7 mouse cellular contexts compared by ENCODE assay signal in the genomic region with DNA sequence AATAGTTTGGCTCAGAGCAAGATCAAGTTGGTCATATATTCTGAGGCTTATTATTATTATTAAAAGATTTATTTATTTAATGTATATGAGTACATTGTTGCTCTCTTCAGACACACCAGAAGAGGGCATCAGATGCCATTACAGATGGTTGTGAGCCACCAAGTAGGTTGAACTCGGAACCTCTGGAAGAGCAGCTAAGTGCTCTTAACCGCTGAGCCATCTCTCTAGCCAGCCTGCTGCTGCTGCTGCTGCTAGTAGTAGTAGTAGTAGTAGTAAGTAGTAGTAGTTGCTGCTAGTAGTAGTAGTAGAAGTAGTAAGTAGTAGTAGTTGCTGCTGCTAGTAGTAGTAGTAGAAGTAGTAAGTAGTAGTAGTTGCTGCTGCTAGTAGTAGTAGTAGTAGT. TPM values are rescaled to one million over a fixed set of nuclear protein-coding genes. Genes with fewer than 3 reads are reported as not detected.
DNase-seq lines count a peak whose midpoint lies in the region; ATAC-seq and TF ChIP-seq lines count a peak whose summit lies in the region.
"Not testable (repeated sequence)": the region's sequence is repeated elsewhere in the genome, so short reads cannot be mapped to it uniquely, and the experiment has no call there.

No protein-coding gene starts in this region.

- not testable (repeated sequence) for H3K4me1 ChIP-seq in bone marrow, adult 2 months (ENCODE audit: control insufficient read depth, insufficient read depth, low read length); forebrain, embryonic 11.5 days (replicated peaks; ENCODE audit: control insufficient read depth, insufficient read depth, low read length); intestine, embryonic 15.5 days (replicated peaks); neural tube, embryonic 11.5 days (ENCODE audit: control insufficient read depth, insufficient read depth, low read length)
- peaks cover 0 to 20% of the 10 kb centered on the region in 2 experiments; a peak in 3 of 4 replicates for H3K4me1 ChIP-seq in heart, embryonic 14.5 days (ENCODE audit: control insufficient read depth in 2 of 2, insufficient read depth in 2 of 2, low read length in 2 of 2)
- peaks cover 23% of the 10 kb centered on the region for H3K4me1 ChIP-seq in limb, embryonic 13.5 days
- peaks cover 14% of the 10 kb centered on the region for H3K4me1 ChIP-seq in lung, embryonic 16.5 days (replicated peaks; ENCODE audit: control insufficient read depth, insufficient read depth, low read length)

- DNase-seq in forebrain, embryonic 11.5 days (ENCODE audit: low spot score); neural tube, embryonic 11.5 days (ENCODE audit: low spot score): not testable (repeated sequence)

- WGBS in bone marrow, adult 2 months = 29% methylated on average over 2 of the region's 2 CpGs
- WGBS in forebrain, embryonic 11.5 days = 89% methylated on average over 2 of the region's 2 CpGs
- WGBS in heart, embryonic 14.5 days = 63% methylated on average over 2 of the region's 2 CpGs
- 68% methylated on average over 2 of the region's 2 CpGs for WGBS in intestine, embryonic 15.5 days
- WGBS in limb, embryonic 13.5 days = 66% methylated on average over 2 of the region's 2 CpGs
- WGBS in lung, embryonic 16.5 days = 57% methylated on average over 2 of the region's 2 CpGs
- WGBS in neural tube, embryonic 11.5 days = 76% methylated on average over 2 of the region's 2 CpGs

- H3K27me3 ChIP-seq in forebrain, embryonic 11.5 days (ENCODE audit: control insufficient read depth, insufficient read depth, low read length); heart, embryonic 14.5 days (ENCODE audit: control insufficient read depth, insufficient read depth, low read length); intestine, embryonic 15.5 days (replicated peaks); limb, embryonic 13.5 days; lung, embryonic 16.5 days (ENCODE audit: control insufficient read depth, insufficient read depth, low read depth, low read length); neural tube, embryonic 11.5 days (ENCODE audit: control insufficient read depth, insufficient read depth, low read length): not testable (repeated sequence)

- H3K9me3 ChIP-seq in forebrain, embryonic 11.5 days (ENCODE audit: control insufficient read depth, low read length); heart, embryonic 14.5 days (ENCODE audit: control insufficient read depth, low read length); intestine, embryonic 15.5 days; limb, embryonic 13.5 days; lung, embryonic 16.5 days (ENCODE audit: control insufficient read depth, low read length); neural tube, embryonic 11.5 days (ENCODE audit: control insufficient read depth, low read length): not testable (repeated sequence)

- H3K36me3 ChIP-seq in forebrain, embryonic 11.5 days (ENCODE audit: control insufficient read depth, insufficient read depth, low read length); heart, embryonic 14.5 days (ENCODE audit: control insufficient read depth, insufficient read depth, low read length); intestine, embryonic 15.5 days; limb, embryonic 13.5 days; lung, embryonic 16.5 days (ENCODE audit: control insufficient read depth, insufficient read depth, low read length); neural tube, embryonic 11.5 days (ENCODE audit: control insufficient read depth, insufficient read depth, low read length): not testable (repeated sequence)

- ATAC-seq in forebrain, embryonic 11.5 days (replicated peaks; ENCODE audit: low FRiP score); heart, embryonic 14.5 days (ENCODE audit: insufficient number of reproducible peaks, insufficient read depth, low FRiP score, low read depth); intestine, embryonic 15.5 days; limb, embryonic 13.5 days (ENCODE audit: low FRiP score, low read depth); lung, embryonic 16.5 days (ENCODE audit: low read depth); neural tube, embryonic 11.5 days (ENCODE audit: insufficient read depth, low FRiP score, low TSS enrichment): not testable (repeated sequence)

- TF ChIP-seq POLR2A in bone marrow, adult 2 months (IDR thresholded peaks at IDR 0.05; ENCODE audit: borderline replicate concordance, control insufficient read depth, low read depth, low read length) = not testable (repeated sequence)

- peak overlapping the region; percentile 47; the same call in 1 of the 2 replicates for H3K9ac ChIP-seq in forebrain, embryonic 11.5 days (ENCODE audit: low read length)
- peak overlapping the region; percentile 75 for H3K9ac ChIP-seq in heart, embryonic 14.5 days (ENCODE audit: low read length)
- peak overlapping the region; percentile 56; the same call in 1 of the 2 replicates for H3K9ac ChIP-seq in intestine, embryonic 15.5 days
- H3K9ac ChIP-seq in limb, embryonic 13.5 days = 0 out of 2 replicates have a peak overlapping the region, but pooled peaks have one; percentile 72
- H3K9ac ChIP-seq in lung, embryonic 16.5 days (ENCODE audit: low read length); neural tube, embryonic 11.5 days (ENCODE audit: low read length): not testable (repeated sequence)

- peak overlapping the region; percentile 57 for H3K4me2 ChIP-seq in forebrain, embryonic 11.5 days (ENCODE audit: low read depth, low read length, severe bottlenecking)
- peak overlapping the region; percentile 84 for H3K4me2 ChIP-seq in heart, embryonic 14.5 days (ENCODE audit: low read length)
- peak overlapping the region; percentile 72 for H3K4me2 ChIP-seq in intestine, embryonic 15.5 days (replicated peaks)
- H3K4me2 ChIP-seq in limb, embryonic 13.5 days (replicated peaks) = peak overlapping the region; percentile 84
- H3K4me2 ChIP-seq in lung, embryonic 16.5 days (ENCODE audit: low read depth, low read length) = peak overlapping the region; percentile 79
- peak overlapping the region; percentile 70 for H3K4me2 ChIP-seq in neural tube, embryonic 11.5 days (ENCODE audit: low read depth)

- not testable (repeated sequence) for TF ChIP-seq CTCF in bone marrow, adult 2 months (IDR thresholded peaks at IDR 0.05; ENCODE audit: control insufficient read depth, insufficient read depth, low read length)

- peak overlapping the region; percentile 34 for H3K4me3 ChIP-seq in bone marrow, adult 2 months (replicated peaks; ENCODE audit: control insufficient read depth, low read depth, low read length)
- H3K4me3 ChIP-seq in forebrain, embryonic 11.5 days (ENCODE audit: low read depth, low read length) = peak overlapping the region; percentile 57
- peak overlapping the region in 1 of 2 experiments; percentile 48; a peak in 2 of 4 replicates for H3K4me3 ChIP-seq in heart, embryonic 14.5 days (ENCODE audit: control insufficient read depth in 1 of 2, insufficient read depth in 1 of 2, low read depth in 1 of 2, low read length in 2 of 2)
- H3K4me3 ChIP-seq in intestine, embryonic 15.5 days (replicated peaks) = peak overlapping the region; percentile 45
- peak overlapping the region; percentile 62 for H3K4me3 ChIP-seq in limb, embryonic 13.5 days
- peak overlapping the region; percentile 59 for H3K4me3 ChIP-seq in lung, embryonic 16.5 days (ENCODE audit: low read length)
- peak overlapping the region; percentile 52 for H3K4me3 ChIP-seq in neural tube, embryonic 11.5 days (ENCODE audit: low read depth, low read length)

- peak overlapping the region; percentile 49; the same call in 1 of the 2 replicates for H3K27ac ChIP-seq in bone marrow, adult 2 months (ENCODE audit: control insufficient read depth, insufficient read depth, low read depth, low read length, poor library complexity)
- H3K27ac ChIP-seq in forebrain, embryonic 11.5 days (ENCODE audit: low read depth, low read length); limb, embryonic 13.5 days; neural tube, embryonic 11.5 days (ENCODE audit: low read depth, low read length): not testable (repeated sequence)
- H3K27ac ChIP-seq in heart, embryonic 14.5 days (replicated peaks in 1 of 2; ENCODE audit: control insufficient read depth in 1 of 2, insufficient read depth in 1 of 2, low read depth in 2 of 2, low read length in 2 of 2) = peak overlapping the region; percentile 70 to 97
- peak overlapping the region; percentile 88; the same call in 1 of the 2 replicates for H3K27ac ChIP-seq in intestine, embryonic 15.5 days
- H3K27ac ChIP-seq in lung, embryonic 16.5 days (ENCODE audit: low read length) = 0 out of 2 replicates have a peak overlapping the region, but pooled peaks have one; percentile 17

RNA-seq across cellular contexts. Expression of a gene that starts 3.2 kb away (rescaled TPM):
- 26.1 and 34.4 TPM in 2 replicates for polyA plus RNA-seq in bone marrow, adult 2 months (2011; ENCODE audit: insufficient read depth, insufficient read length, low replicate concordance, missing spikeins)
- polyA plus RNA-seq in forebrain, embryonic 11.5 days (2014; fragmentation: Nextera tagmentation; extraction: Ambion mirVana) = 48.2 and 55.8 TPM in 2 replicates
- 14.3 and 16.5 TPM in 2 replicates for polyA plus RNA-seq in heart, embryonic 14.5 days (2014; fragmentation: Nextera tagmentation; extraction: Ambion mirVana)
- 29.7 and 32.1 TPM in 2 replicates for polyA plus RNA-seq in intestine, embryonic 15.5 days (2015; fragmentation: Nextera tagmentation; extraction: Ambion mirVana)
- 39.6 and 40.6 TPM in 2 replicates for polyA plus RNA-seq in limb, embryonic 13.5 days (2015; fragmentation: Nextera tagmentation; extraction: Ambion mirVana)
- polyA plus RNA-seq in lung, embryonic 16.5 days (2015; fragmentation: Nextera tagmentation; extraction: Ambion mirVana) = 26.2 and 27.0 TPM in 2 replicates
- polyA plus RNA-seq in neural tube, embryonic 11.5 days (2014; fragmentation: Nextera tagmentation; extraction: Ambion mirVana) = 30.7 and 34.9 TPM in 2 replicates

RNA-seq across cellular contexts. Expression of a gene that starts 4.3 kb away (rescaled TPM):
- 19.0 and 38.1 TPM in 2 replicates for polyA plus RNA-seq in bone marrow, adult 2 months (2011; ENCODE audit: insufficient read depth, insufficient read length, low replicate concordance, missing spikeins)
- polyA plus RNA-seq in forebrain, embryonic 11.5 days (2014; fragmentation: Nextera tagmentation; extraction: Ambion mirVana) = 94.0 and 95.7 TPM in 2 replicates
- polyA plus RNA-seq in heart, embryonic 14.5 days (2014; fragmentation: Nextera tagmentation; extraction: Ambion mirVana) = 38.8 and 43.8 TPM in 2 replicates
- 35.1 and 38.6 TPM in 2 replicates for polyA plus RNA-seq in intestine, embryonic 15.5 days (2015; fragmentation: Nextera tagmentation; extraction: Ambion mirVana)
- 55.5 and 60.4 TPM in 2 replicates for polyA plus RNA-seq in limb, embryonic 13.5 days (2015; fragmentation: Nextera tagmentation; extraction: Ambion mirVana)
- 47.6 and 53.3 TPM in 2 replicates for polyA plus RNA-seq in lung, embryonic 16.5 days (2015; fragmentation: Nextera tagmentation; extraction: Ambion mirVana)
- polyA plus RNA-seq in neural tube, embryonic 11.5 days (2014; fragmentation: Nextera tagmentation; extraction: Ambion mirVana) = 68.0 and 76.0 TPM in 2 replicates

RNA-seq across cellular contexts. Expression of a gene that starts 34.0 kb away (rescaled TPM):
- 53.2 and 100 TPM in 2 replicates for polyA plus RNA-seq in bone marrow, adult 2 months (2011; ENCODE audit: insufficient read depth, insufficient read length, low replicate concordance, missing spikeins)
- 199 and 209 TPM in 2 replicates for polyA plus RNA-seq in forebrain, embryonic 11.5 days (2014; fragmentation: Nextera tagmentation; extraction: Ambion mirVana)
- 61.7 and 64.8 TPM in 2 replicates for polyA plus RNA-seq in heart, embryonic 14.5 days (2014; fragmentation: Nextera tagmentation; extraction: Ambion mirVana)
- 133 and 135 TPM in 2 replicates for polyA plus RNA-seq in intestine, embryonic 15.5 days (2015; fragmentation: Nextera tagmentation; extraction: Ambion mirVana)
- 140 and 141 TPM in 2 replicates for polyA plus RNA-seq in limb, embryonic 13.5 days (2015; fragmentation: Nextera tagmentation; extraction: Ambion mirVana)
- polyA plus RNA-seq in lung, embryonic 16.5 days (2015; fragmentation: Nextera tagmentation; extraction: Ambion mirVana) = 183 and 189 TPM in 2 replicates
- polyA plus RNA-seq in neural tube, embryonic 11.5 days (2014; fragmentation: Nextera tagmentation; extraction: Ambion mirVana) = 154 and 155 TPM in 2 replicates

RNA-seq across cellular contexts. Expression of a gene that starts 36.5 kb away (rescaled TPM):
- polyA plus RNA-seq in bone marrow, adult 2 months (2011; ENCODE audit: insufficient read depth, insufficient read length, low replicate concordance, missing spikeins) = 18.3 and 38.3 TPM in 2 replicates
- 64.8 and 67.8 TPM in 2 replicates for polyA plus RNA-seq in forebrain, embryonic 11.5 days (2014; fragmentation: Nextera tagmentation; extraction: Ambion mirVana)
- 68.8 and 71.8 TPM in 2 replicates for polyA plus RNA-seq in heart, embryonic 14.5 days (2014; fragmentation: Nextera tagmentation; extraction: Ambion mirVana)
- 61.4 and 62.2 TPM in 2 replicates for polyA plus RNA-seq in intestine, embryonic 15.5 days (2015; fragmentation: Nextera tagmentation; extraction: Ambion mirVana)
- 54.5 and 58.1 TPM in 2 replicates for polyA plus RNA-seq in limb, embryonic 13.5 days (2015; fragmentation: Nextera tagmentation; extraction: Ambion mirVana)
- polyA plus RNA-seq in lung, embryonic 16.5 days (2015; fragmentation: Nextera tagmentation; extraction: Ambion mirVana) = 36.7 and 40.3 TPM in 2 replicates
- polyA plus RNA-seq in neural tube, embryonic 11.5 days (2014; fragmentation: Nextera tagmentation; extraction: Ambion mirVana) = 60.4 and 62.5 TPM in 2 replicates

RNA-seq across cellular contexts. Expression of a gene that starts 43.5 kb away (rescaled TPM):
- polyA plus RNA-seq in bone marrow, adult 2 months (2011; ENCODE audit: insufficient read depth, insufficient read length, low replicate concordance, missing spikeins) = 1.6 and 2.9 TPM in 2 replicates
- 1.6 and 2.4 TPM in 2 replicates for polyA plus RNA-seq in forebrain, embryonic 11.5 days (2014; fragmentation: Nextera tagmentation; extraction: Ambion mirVana)
- polyA plus RNA-seq in heart, embryonic 14.5 days (2014; fragmentation: Nextera tagmentation; extraction: Ambion mirVana) = 1.1 and 1.2 TPM in 2 replicates
- 2.7 and 2.8 TPM in 2 replicates for polyA plus RNA-seq in intestine, embryonic 15.5 days (2015; fragmentation: Nextera tagmentation; extraction: Ambion mirVana)
- 2.4 and 3.0 TPM in 2 replicates for polyA plus RNA-seq in limb, embryonic 13.5 days (2015; fragmentation: Nextera tagmentation; extraction: Ambion mirVana)
- 2.9 and 3.3 TPM in 2 replicates for polyA plus RNA-seq in lung, embryonic 16.5 days (2015; fragmentation: Nextera tagmentation; extraction: Ambion mirVana)
- 1.4 and 2.1 TPM in 2 replicates for polyA plus RNA-seq in neural tube, embryonic 11.5 days (2014; fragmentation: Nextera tagmentation; extraction: Ambion mirVana)
